Mouse (Mus musculus): ENCODE results near the gene Olfr390.

DNA sequence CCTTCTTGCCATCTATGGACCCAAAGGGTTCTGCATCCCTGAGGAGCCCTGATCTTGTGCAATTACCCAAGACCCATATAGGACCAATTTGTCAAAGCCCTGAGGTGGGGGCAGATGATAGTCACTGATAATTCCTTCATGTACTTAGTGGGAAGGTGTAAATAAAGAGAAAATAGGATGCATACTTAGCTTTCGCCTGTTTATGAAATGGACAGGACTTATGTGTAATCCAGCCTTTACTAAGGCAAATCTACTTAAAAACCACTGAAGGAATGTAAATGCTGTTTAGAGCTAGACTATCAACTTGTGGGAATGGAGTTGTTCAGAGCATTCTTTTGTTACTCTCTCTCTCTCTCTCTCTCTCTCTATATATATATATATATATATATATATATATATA is 34.2 kb downstream of the Olfr390 start, which contains the start of gene Olfr392:
- TF ChIP-seq CTCF (IDR thresholded peaks at IDR 0.05; ENCODE audit: low read depth, low read length) (no peak), GATA1 (IDR thresholded peaks at IDR 0.05; ENCODE audit: borderline replicate concordance, low read length) (no peak), TAL1 (conservative IDR thresholded peaks at IDR 0.05; ENCODE audit: low read depth, low read length) (no peak)

All from G1E (cell line).